Mouse (Mus musculus) liver, embryonic 14.5 days (tissue): ENCODE data around the gene Duoxa2.

Source experiments
- CTCF ChIP-seq: IDR thresholded peaks from 2 replicates; pipeline ENCODE4 v1.5.1; 2016; ENCODE audit warnings: antibody characterized with exemption, low read depth, control low read depth
- EP300 ChIP-seq: IDR thresholded peaks from 2 replicates; pipeline ENCODE4 v1.6.1; 2016; ENCODE audit warnings: antibody characterized with exemption, low read depth

DNA sequence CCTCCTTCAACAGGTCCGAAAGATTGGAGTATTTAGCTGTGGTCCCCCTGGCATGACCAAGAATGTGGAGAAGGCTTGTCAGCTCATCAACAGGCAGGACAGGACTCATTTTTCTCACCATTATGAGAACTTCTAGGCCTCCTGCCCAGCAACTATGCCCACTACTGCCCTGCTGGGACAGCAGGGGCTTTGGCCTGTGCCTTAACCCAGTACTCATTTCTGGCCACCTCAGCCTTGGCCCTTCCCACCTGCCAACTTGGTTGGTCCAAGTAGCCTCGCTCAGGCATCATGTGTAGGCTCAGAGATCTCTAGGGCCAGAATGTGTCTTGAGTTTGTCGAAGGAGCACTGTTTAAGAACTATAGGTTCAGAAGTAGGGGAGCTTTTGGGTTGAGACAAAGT is 48.6 kb downstream of the Duoxa2 start:
- no peak for TF ChIP-seq CTCF
- TF ChIP-seq EP300 = no peak
